Mouse (Mus musculus): ENCODE results near the gene Kif26a.

GRCm38 (mm10) chr12:112158784-112159183 lies 12.8 kb downstream of the Kif26a start:
- TF ChIP-seq POLR2A (IDR thresholded peaks at IDR 0.05; ENCODE audit: control insufficient read depth, low read depth, low read length) (no peak), CTCF (IDR thresholded peaks at IDR 0.05; ENCODE audit: control insufficient read depth, insufficient read depth, insufficient replicate concordance, low read depth, low read length) (no peak)

All from testis, adult 2 months (tissue).